Mouse (Mus musculus) brown adipose tissue, adult 24 weeks (tissue): ENCODE data around the gene Hspb7. TPM values are rescaled to one million over a fixed set of nuclear protein-coding genes. Genes with fewer than 3 reads are reported as not detected.
A peak's percentile ranks its signal among the peaks of the same experiment; 100 is the strongest.

Source experiments
- H3K27ac ChIP-seq: fragments of 200-500 bp; replicated peaks from 2 replicates; pipeline ENCODE4 v1.5.1; 2012; ENCODE audit warnings: low read depth, mild to moderate bottlenecking, low read length
- H3K4me1 ChIP-seq: fragments of 200-500 bp; 2 replicates; pipeline ENCODE4 v1.6.1; 2012; ENCODE audit warnings: low read length, mixed read lengths; ENCODE audit not compliant: control insufficient read depth, insufficient read depth, insufficient read length
- H3K4me3 ChIP-seq: fragments of 200-500 bp; 2 replicates; pipeline ENCODE4 v1.5.1; 2012; ENCODE audit warnings: low read depth, mild to moderate bottlenecking, low read length, moderate library complexity; ENCODE audit not compliant: insufficient read depth
- polyA plus RNA-seq: library from polyadenylated mRNA; stranded (reverse); fragments of >200 nt; gene quantifications from 2 replicates; pipeline ENCODE4 v1.2.4, GENCODE M21; 2012; ENCODE audit not compliant: missing spikeins, insufficient read depth, insufficient read length

Hspb7 gene
- polyA plus RNA-seq, 1 experiment, result 3.8 TPM

DNA sequence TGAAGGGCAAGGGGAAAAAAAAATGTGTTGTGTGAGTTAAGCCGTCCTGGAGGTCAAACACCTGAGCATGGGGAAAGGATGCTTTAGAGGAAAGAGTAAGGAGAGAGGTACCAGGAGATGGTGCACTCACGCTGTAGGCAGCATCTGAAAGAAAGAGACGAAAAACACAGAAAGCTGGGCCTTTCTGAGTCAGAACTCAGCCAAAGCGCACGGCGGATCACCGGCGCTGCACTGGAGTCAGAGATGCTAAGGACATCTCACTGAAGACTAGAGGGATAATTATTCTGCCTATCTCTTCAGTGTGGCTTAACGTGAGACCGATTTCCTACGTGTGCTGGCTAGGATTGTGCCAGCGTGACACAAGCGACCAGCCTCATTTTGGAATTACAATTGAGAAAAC is 7.3 kb downstream of the Hspb7 start:
- Histone ChIP-seq H3K4me1 (no peaks in the 10 kb centered on the region; the same call in 1 of the 2 replicates), H3K27ac (no peak overlapping the region), H3K4me3 (no peak overlapping the region)

DNA sequence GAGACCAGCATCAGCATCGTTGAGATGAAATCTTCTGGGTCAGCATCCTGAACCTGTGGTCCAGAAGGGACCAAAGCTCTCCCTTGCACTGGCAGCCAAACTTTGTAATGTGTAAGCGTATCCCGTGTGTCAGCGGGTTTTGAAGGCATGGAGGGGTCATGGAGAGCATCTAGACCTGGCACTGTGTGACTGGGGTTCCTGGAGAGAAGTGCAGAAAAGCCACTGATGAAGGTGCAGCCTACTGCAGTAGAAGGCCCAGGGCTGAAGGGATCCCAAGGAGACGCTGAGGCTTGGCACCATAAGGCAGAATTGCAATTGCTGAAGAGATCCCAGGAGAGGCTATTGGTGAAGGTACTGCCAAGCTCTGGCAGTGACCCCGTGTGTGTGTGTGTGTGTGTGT is 8.8 kb downstream of the Hspb7 start:
- Histone ChIP-seq H3K4me1 (no peaks in the 10 kb centered on the region; the same call in 1 of the 2 replicates), H3K4me3 (no peak overlapping the region), H3K27ac (no peak overlapping the region)

DNA sequence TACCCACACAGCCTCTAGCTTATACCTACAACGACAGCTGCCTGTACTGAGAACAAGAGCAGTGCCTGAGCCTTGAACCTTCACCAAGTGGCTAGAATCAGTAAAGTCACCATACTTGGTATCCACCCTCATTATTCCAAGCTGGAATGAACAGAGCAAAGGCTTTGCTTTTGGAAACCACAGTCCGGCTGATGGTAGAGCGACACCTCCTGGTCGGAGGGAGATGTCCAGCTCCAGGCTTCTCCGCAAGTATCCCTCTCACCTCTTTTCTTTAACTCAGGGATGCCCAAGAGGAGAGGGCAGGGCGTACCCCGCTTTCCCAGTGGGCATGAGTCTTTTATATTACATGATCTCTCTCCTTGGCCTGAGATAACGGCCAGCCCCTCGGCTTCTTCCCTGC is 9.3 kb downstream of the Hspb7 start:
- no peak overlapping the region for H3K27ac ChIP-seq
- H3K4me1 ChIP-seq, result no peaks in the 10 kb centered on the region; the same call in 1 of the 2 replicates
- H3K4me3 ChIP-seq, result no peak overlapping the region

DNA sequence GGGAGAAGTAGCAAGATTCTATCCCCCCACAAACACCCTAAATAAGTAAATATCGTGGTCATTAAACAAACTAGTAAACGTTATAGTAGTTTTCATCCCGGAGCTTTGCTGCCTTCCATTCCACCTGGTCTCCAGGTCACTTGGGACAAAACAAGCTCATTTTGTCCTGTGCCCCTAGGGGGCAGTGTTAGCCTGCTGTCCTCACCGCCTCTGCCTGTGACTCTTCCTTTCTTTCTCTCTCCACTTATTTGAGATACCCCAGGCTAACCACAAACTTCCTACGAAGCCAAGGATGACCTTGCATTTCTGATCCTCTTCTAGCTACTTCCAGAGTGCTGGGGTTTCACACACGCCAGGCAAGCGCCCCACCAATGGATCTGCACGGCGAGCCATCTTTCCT is 10.4 kb downstream of the Hspb7 start:
- Histone ChIP-seq H3K4me3 (no peak overlapping the region), H3K4me1 (no peaks in the 10 kb centered on the region), H3K27ac (no peak overlapping the region)

DNA sequence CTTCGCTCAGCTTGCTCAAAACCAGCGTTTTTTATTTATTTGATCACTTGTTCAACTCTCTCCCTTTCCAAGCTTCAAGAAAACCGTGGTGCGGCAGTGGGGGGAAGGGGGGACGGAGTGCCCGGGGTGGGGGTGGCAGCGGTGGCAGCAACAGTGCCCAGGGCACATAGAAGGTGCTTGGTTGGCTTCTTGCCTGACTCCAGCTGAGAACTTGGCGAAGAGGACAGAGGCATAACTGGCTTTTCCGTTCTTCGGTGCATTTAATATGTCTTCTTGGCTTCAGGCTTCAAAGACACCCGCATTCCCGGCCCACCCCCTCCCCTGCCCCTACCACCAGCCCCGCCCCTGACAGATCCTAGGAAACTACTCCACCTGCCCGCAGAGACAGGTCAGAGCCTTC is 12.1 kb downstream of the Hspb7 start:
- Histone ChIP-seq H3K4me1 (no peaks in the 10 kb centered on the region), H3K4me3 (no peak overlapping the region), H3K27ac (no peak overlapping the region)

DNA sequence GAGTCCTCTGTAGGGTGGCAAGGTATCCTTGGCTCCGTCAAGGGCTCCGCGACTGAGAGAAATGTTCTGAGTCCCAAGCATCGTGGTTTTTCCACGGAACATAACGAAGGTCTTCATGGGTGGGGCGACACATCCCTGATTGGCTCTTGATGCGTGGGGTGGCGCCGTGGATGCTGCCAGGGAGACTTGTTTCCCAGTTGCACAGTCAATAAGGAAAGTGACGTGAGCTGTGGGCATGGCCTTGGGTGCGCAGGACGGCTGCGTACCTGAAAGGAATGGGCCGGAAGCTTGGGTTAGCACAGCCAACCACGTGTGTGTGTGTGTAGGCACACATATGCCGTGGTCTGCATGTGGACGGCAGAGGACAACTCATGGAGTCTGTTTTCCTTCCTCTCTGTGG is 12.6 kb downstream of the Hspb7 start:
- Histone ChIP-seq H3K4me3 (no peak overlapping the region), H3K4me1 (no peaks in the 10 kb centered on the region), H3K27ac (no peak overlapping the region)

DNA sequence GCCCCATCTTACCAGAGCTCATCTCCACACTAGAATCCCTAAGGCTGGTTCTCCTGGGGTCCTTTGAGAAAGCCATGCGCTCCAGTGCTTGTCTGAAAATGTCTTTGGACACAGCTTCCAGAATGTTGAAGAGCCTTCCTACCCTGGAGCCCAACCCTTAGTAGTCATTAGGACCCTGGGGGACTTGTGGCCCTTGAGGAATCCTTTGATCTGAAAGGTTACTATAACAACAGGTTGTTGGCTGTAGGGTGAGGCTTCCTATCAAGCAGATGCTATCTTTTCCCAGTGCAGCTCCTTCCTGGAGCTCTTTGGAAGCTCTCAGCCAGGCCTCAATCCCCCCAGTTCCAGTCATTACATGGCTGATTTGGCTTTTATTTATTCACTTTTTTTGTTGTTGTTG is 15.4 kb downstream of the Hspb7 start, which contains the start of gene Srarp:
Gene Srarp (minus strand): TSS at position 132 of the 400 bp plus-strand sequence.
- H3K27ac ChIP-seq, result no peak within 1 kb of the TSS
- H3K4me3 ChIP-seq, result no peak within 1 kb of the TSS

DNA sequence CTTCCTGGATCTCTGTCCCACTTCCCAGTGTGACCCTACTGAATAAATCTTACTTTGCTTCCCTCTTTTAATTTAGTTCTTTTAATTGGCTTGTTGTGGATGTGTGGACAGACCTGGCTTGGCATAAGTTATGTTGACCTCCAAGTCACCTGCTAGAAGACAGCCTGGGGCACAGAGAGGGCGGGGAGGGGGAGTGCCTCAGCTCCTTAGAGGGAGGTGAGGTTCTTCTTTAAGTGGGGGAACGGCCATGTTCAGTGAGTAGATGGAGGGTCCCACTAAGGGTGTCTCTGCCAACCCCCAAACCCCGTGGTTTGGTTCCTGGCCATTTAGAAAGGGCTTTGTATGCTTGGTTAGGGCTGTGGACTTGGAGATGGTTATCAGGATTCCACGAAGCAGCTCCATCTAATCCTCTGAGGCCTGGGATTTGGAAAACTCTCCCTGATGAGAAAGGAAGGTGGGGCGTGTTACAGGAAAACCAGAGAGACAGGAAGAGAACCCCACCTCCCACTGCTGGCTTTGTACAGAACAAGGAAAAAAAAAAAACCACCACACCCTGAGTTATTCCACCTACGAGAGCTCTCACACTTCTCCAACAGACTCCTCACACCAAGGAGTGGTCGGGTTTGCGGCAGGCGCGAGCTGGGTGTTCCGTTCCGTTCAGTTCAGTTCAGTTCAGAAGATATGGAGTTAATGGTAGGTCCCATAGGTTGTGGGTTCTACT is 18.7 kb downstream of the Hspb7 start:
- peaks cover 8% of the 10 kb centered on the region for H3K4me1 ChIP-seq
- peak overlapping the region; percentile 69 for H3K27ac ChIP-seq

More for the DNA sequence above, 15.4 kb downstream of the Hspb7 start, which contains the start of gene Srarp:
- peaks cover 3% of the 10 kb centered on the region for H3K4me1 ChIP-seq

DNA sequence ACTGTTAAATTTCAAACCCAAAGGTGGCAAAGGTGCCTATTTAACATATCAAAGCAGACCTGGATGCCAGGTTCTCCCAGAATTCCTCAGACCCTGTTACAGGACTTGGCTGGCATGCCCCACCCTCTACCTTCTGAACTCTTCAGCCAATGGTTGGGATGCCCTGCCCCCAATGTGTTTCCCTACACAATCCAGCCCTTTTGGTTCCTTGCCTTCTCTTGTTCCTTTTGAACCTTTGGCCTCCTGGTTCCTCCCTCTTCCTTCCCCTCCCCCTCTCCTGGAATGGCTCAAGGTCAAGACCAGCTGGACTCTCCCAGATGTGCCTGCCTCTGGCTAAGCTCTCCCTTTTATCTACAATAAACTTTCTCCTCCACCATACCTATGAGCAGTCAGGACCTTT is 20.3 kb downstream of the Hspb7 start:
- no peak overlapping the region for H3K4me3 ChIP-seq
- peaks cover 12% of the 10 kb centered on the region for H3K4me1 ChIP-seq
- H3K27ac ChIP-seq, result no peak overlapping the region

More for the DNA sequence above, 18.7 kb downstream of the Hspb7 start:
- H3K4me3 ChIP-seq, result no peak overlapping the region

DNA sequence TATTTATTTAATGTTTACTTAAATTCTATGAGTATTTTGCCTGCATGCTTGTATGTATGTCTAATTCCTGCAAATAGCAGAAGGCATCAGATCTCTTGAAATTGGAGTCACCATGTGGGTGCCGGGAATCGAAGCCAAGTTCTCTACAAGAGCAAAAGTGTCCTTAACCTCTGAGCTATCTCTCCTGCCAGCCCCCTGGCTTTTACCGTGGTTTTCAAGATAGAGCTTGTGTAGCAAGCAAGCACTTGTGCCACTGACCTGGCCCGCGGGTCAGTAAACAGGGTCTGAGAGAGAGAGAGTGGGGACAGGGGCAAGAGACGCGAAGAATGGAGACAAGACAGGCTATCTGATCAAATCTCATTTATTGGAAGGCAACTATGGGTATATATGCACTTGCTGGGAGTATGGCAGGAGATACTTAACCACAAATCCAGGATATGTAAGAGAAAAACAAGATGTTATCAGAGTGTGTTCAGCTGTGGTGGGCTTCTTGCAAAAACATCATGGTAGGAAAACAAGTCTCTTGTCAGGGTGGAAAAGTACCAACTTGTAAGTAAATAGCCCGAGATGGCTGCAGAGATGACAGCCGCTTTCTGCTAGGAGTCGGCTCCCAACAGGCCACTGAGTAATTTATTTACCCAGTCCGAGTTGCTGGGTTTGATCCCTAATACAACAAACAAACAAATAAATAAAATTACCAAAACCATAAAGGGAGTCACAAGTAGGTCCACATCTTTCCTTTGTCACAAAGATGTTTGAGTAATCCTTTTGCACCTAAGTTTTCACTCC is 23.3 kb downstream of the Hspb7 start:
- Histone ChIP-seq H3K4me1 (peaks cover 12% of the 10 kb centered on the region), H3K27ac (peak overlapping the region; percentile 62; the same call in 1 of the 2 replicates), H3K4me3 (peak overlapping the region; percentile 88)

DNA sequence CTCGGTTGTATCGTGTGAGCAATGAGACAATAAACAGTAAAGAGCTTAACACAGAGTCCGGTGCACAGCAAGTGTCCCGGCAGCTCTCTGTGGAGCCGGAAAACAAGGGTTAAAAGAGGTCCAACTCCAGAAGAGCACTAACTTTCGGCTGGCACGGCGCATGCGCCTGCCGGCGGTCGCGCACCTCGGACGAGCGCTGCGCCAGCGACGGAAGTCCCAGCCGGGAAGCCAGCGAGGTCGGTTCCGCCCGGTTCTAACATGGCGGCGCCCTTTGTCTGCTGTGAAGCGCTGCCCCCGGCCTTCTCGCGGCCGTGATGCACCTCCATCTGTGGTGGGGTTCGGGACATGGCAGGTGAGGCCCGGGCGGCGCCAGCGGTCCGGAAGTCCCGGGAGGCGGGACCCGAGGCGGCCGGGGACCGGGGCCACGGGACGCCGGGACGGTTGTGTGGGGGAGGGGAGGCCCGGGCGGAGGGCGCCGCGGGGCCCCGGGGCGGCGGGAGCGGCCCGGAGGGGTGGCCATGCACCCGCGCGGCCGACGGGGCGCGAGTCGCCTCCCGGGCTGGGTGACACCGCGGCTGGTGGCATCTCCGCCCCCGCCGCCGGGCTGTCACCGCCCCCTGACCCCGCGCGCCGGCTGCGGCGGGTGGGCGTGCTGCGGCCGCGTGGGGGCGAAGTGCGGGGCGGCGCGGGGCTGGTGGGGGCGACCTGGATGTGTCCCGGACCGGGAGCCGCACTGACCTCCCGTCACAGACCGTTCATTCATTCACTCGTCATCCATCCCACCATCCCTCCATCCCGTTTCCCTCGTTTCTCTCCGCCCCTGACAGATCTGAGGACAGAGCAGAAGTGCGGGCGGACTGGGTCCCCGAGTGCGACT is 24.1 kb downstream of the Hspb7 start, which contains the start of gene Zbtb17:
Gene Zbtb17 (plus strand): TSS at position 204 of the 877 bp plus-strand sequence.
- peak within 1 kb of the TSS; percentile 62; the same call in 1 of the 2 replicates for H3K27ac ChIP-seq
- peak within 1 kb of the TSS; percentile 88 for H3K4me3 ChIP-seq
- H3K4me1 ChIP-seq, result peaks cover 12% of the 10 kb centered on the region

DNA sequence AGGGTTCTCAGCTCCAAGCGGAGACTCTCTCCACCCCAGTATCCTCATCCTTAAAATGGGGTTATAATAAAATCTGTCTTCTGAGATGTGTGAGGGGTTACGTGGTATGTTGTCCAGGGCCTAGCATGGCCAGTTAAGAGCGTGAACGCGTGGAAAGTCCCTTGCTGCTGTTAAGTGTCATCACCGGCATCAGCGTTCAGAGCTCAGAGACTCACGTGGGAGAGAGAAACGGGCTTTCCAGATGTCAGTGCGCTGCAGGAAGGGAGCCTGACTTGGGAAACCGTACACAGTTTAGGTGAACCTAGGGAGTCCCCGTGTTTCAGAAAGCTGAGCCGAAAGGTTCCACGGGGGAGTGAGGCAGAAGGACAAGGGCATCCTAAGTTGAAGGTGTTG is 24.7 kb downstream of the Hspb7 start:
- H3K27ac ChIP-seq, result no peak overlapping the region

DNA sequence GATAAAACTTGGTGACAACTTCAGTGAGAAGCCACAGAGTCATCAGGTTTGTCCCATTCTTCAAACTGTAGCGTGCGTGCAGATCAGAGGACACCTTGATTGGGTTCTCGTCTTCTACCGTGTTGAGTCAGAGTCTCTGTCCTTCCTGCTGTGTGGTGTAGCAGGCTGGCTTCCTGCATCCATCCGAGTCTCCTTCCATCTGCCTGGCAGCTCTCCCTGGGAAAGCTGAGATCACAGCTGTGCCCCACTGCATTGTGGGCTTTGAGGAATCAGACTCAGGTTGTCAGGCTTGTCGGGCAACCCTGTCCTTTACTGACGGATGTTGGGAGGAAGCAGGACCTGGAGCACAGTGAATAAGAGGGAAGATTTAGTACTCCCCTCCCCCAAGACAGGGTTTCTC is 25.6 kb downstream of the Hspb7 start:
- Histone ChIP-seq H3K27ac (no peak overlapping the region), H3K4me1 (peaks cover 7% of the 10 kb centered on the region; the same call in 1 of the 2 replicates), H3K4me3 (no peak overlapping the region)

More for the DNA sequence above, 24.7 kb downstream of the Hspb7 start:
- Histone ChIP-seq H3K4me3 (peak overlapping the region; percentile 84), H3K4me1 (peaks cover 12% of the 10 kb centered on the region)

DNA sequence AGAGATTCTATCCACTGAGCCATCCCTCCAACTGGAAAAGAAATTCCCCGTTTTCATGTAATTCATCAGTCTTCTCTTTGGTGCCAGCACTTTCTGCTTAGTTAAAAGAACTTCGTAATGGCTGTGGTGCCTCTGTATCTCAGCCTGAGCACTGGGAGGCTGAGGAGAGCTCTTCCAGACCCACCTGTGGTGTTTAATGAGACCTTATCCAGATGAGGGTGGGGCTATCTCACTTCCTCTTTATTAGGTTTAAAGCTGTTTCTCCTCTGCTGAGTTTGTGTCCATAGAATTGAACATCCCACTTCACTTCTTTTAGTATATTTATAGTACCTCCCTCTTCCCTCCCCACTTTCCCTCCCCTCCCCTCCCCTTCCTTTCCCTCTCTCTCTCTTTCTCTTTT is 30.7 kb downstream of the Hspb7 start:
- Histone ChIP-seq H3K27ac (no peak overlapping the region), H3K4me3 (no peak overlapping the region), H3K4me1 (peaks cover 7% of the 10 kb centered on the region; the same call in 1 of the 2 replicates)
